Mouse (Mus musculus) lung, embryonic 15.5 days (tissue): ENCODE results near the gene Ggact. TPM values are rescaled to one million over a fixed set of nuclear protein-coding genes. Genes with fewer than 3 reads are reported as not detected.

Experiments used
- ATAC-seq: fragments of 200-750 bp; cut with Nextera tagmentation; 2 replicates; pipeline ENCODE4 v1.8.0; 2017; ENCODE audit warnings: moderate number of reproducible peaks, borderline replicate concordance; ENCODE audit not compliant: low FRiP score, low TSS enrichment; ENCODE audit errors: extremely low read depth
- H3K27ac ChIP-seq: fragments of 300-500 bp; sonication (generic); 2 replicates; pipeline ENCODE4 v1.5.1; 2015; ENCODE audit warnings: moderate library complexity, mild to moderate bottlenecking, inconsistent platforms
- H3K27me3 ChIP-seq: fragments of 300-500 bp; sonication (generic); 2 replicates; pipeline ENCODE4 v1.6.1; 2015; ENCODE audit warnings: inconsistent platforms
- H3K36me3 ChIP-seq: fragments of 300-500 bp; sonication (generic); 2 replicates; pipeline ENCODE4 v1.6.1; 2015; ENCODE audit warnings: inconsistent platforms
- H3K4me1 ChIP-seq: fragments of 300-500 bp; sonication (generic); 2 replicates; pipeline ENCODE4 v1.6.1; 2015; ENCODE audit warnings: inconsistent platforms
- H3K4me2 ChIP-seq: fragments of 300-500 bp; sonication (generic); 2 replicates; pipeline ENCODE4 v1.6.1; 2015; ENCODE audit warnings: inconsistent platforms, mild to moderate bottlenecking, moderate library complexity
- H3K4me3 ChIP-seq: fragments of 300-500 bp; sonication (generic); 2 replicates; pipeline ENCODE4 v1.5.1; 2015; ENCODE audit warnings: mild to moderate bottlenecking, inconsistent platforms
- H3K9ac ChIP-seq: fragments of 300-500 bp; sonication (generic); 2 replicates; pipeline ENCODE4 v1.6.1; 2015; ENCODE audit warnings: inconsistent platforms
- H3K9me3 ChIP-seq: fragments of 300-500 bp; sonication (generic); 2 replicates; pipeline ENCODE4 v1.6.1; 2016; ENCODE audit warnings: inconsistent platforms
- WGBS: fragments of 180-500 bp; shearing (Covaris S2); methylation state at CpG from one replicate; pipeline ENCODE4 v1.1.7; 2015; 5-methylcytosine and 5-hydroxymethylcytosine counted together
- polyA plus RNA-seq: library from polyadenylated mRNA; unstranded; fragments of >200 nt; fragmentation: Nextera tagmentation; extraction: Ambion mirVana; gene quantifications from 2 replicates; pipeline ENCODE4 v1.2.1, GENCODE M21; 2015

Ggact gene
- polyA plus RNA-seq, 1 experiment from 2014 or later: 14.1 TPM

- 74% methylated on average over 2 of the region's 2 CpGs for WGBS
- H3K4me3 ChIP-seq: no peak overlapping the region
- no peaks in the 10 kb centered on the region for H3K9me3 ChIP-seq
- H3K4me2 ChIP-seq: no peak overlapping the region
- ATAC-seq: no peak
- no peaks in the 10 kb centered on the region for H3K27me3 ChIP-seq
- no peaks in the 10 kb centered on the region for H3K4me1 ChIP-seq
- no peak overlapping the region for H3K27ac ChIP-seq
- no peaks in the 10 kb centered on the region for H3K36me3 ChIP-seq
- no peak overlapping the region for H3K9ac ChIP-seq
Observed at GRCm38 (mm10) chr14:122788199-122788598, 125.4 kb downstream of the Ggact start.

GRCm38 (mm10) chr14:122784701-122785100, 128.9 kb downstream of the Ggact start:
- no peaks in the 10 kb centered on the region for H3K4me1 ChIP-seq
- no peak overlapping the region for H3K9ac ChIP-seq
- no peaks in the 10 kb centered on the region for H3K9me3 ChIP-seq
- H3K27ac ChIP-seq: no peak overlapping the region
- no peaks in the 10 kb centered on the region for H3K36me3 ChIP-seq
- no peaks in the 10 kb centered on the region for H3K27me3 ChIP-seq
- no peak for ATAC-seq
- 73% methylated on average over 4 of the region's 4 CpGs for WGBS
- no peak overlapping the region for H3K4me2 ChIP-seq
- no peak overlapping the region for H3K4me3 ChIP-seq

GRCm38 (mm10) chr14:122766448-122766847, 147.1 kb downstream of the Ggact start:
- ATAC-seq: no peak

More at GRCm38 (mm10) chr14:122766448-122766847, 147.1 kb downstream of the Ggact start:
- no peak overlapping the region for H3K27ac ChIP-seq
- H3K4me3 ChIP-seq: no peak overlapping the region
- H3K36me3 ChIP-seq: no peaks in the 10 kb centered on the region
- WGBS: 87% methylated on average over 5 of the region's 5 CpGs
- no peak overlapping the region for H3K4me2 ChIP-seq
- no peaks in the 10 kb centered on the region for H3K4me1 ChIP-seq
- H3K9me3 ChIP-seq: no peaks in the 10 kb centered on the region
- no peak overlapping the region for H3K9ac ChIP-seq
- H3K27me3 ChIP-seq: no peaks in the 10 kb centered on the region

Other genes with a start within 250 kb of the Ggact start
- gene Tmtc4, start 70.3 kb upstream of the Ggact start, polyA plus RNA-seq: 16.4 and 17.3 TPM in 2 replicates